Mouse (Mus musculus): Measurements from ENCODE around the gene Ubash3b. TPM values are rescaled to one million over a fixed set of nuclear protein-coding genes. Genes with fewer than 3 reads are reported as not detected.

The Ubash3b gene
- polyA plus RNA-seq, 1 experiment from 2014 or later: 5.2 TPM

GRCm38 (mm10) chr9:41044626-41045025 lies 116.9 kb downstream of the Ubash3b start:
- no peaks in the 10 kb centered on the region for H3K36me3 ChIP-seq (ENCODE audit: control insufficient read depth, insufficient read depth, low read length)

GRCm38 (mm10) chr9:41043641-41044040 lies 117.9 kb downstream of the Ubash3b start:
- ATAC-seq (ENCODE audit: low read depth): no peak
- no peaks in the 10 kb centered on the region for H3K4me1 ChIP-seq (replicated peaks; ENCODE audit: control insufficient read depth, insufficient read depth, low read length)
- H3K9ac ChIP-seq (ENCODE audit: low read length): no peak overlapping the region
- H3K27ac ChIP-seq (ENCODE audit: low read length): no peak overlapping the region
- no peaks in the 10 kb centered on the region for H3K27me3 ChIP-seq (ENCODE audit: control insufficient read depth, insufficient read depth, low read depth, low read length)
- H3K36me3 ChIP-seq (ENCODE audit: control insufficient read depth, insufficient read depth, low read length): no peaks in the 10 kb centered on the region
- 80% methylated on average over 5 of the region's 5 CpGs for WGBS
- H3K9me3 ChIP-seq (ENCODE audit: control insufficient read depth, low read length): no peaks in the 10 kb centered on the region
- no peak overlapping the region for H3K4me3 ChIP-seq (ENCODE audit: low read length)
- H3K4me2 ChIP-seq (ENCODE audit: low read depth, low read length): no peak overlapping the region

More at GRCm38 (mm10) chr9:41044626-41045025, 116.9 kb downstream of the Ubash3b start:
- WGBS: 7% methylated on average over 3 of the region's 3 CpGs
- Histone ChIP-seq H3K4me3 (ENCODE audit: low read length) (no peak overlapping the region), H3K9me3 (ENCODE audit: control insufficient read depth, low read length) (no peaks in the 10 kb centered on the region), H3K27me3 (ENCODE audit: control insufficient read depth, insufficient read depth, low read depth, low read length) (no peaks in the 10 kb centered on the region), H3K9ac (ENCODE audit: low read length) (no peak overlapping the region), H3K4me2 (ENCODE audit: low read depth, low read length) (no peak overlapping the region), H3K4me1 (replicated peaks; ENCODE audit: control insufficient read depth, insufficient read depth, low read length) (no peaks in the 10 kb centered on the region), H3K27ac (ENCODE audit: low read length) (no peak overlapping the region)
- no peak for ATAC-seq (ENCODE audit: low read depth)

GRCm38 (mm10) chr9:41041404-41041803 lies 120.1 kb downstream of the Ubash3b start:
- Histone ChIP-seq H3K9me3 (ENCODE audit: control insufficient read depth, low read length) (no peaks in the 10 kb centered on the region), H3K4me1 (replicated peaks; ENCODE audit: control insufficient read depth, insufficient read depth, low read length) (no peaks in the 10 kb centered on the region), H3K27ac (ENCODE audit: low read length) (no peak overlapping the region), H3K4me3 (ENCODE audit: low read length) (no peak overlapping the region), H3K36me3 (ENCODE audit: control insufficient read depth, insufficient read depth, low read length) (no peaks in the 10 kb centered on the region), H3K4me2 (ENCODE audit: low read depth, low read length) (no peak overlapping the region), H3K9ac (ENCODE audit: low read length) (no peak overlapping the region), H3K27me3 (ENCODE audit: control insufficient read depth, insufficient read depth, low read depth, low read length) (no peaks in the 10 kb centered on the region)
- 73% methylated on average over 3 of the region's 3 CpGs for WGBS
- ATAC-seq (ENCODE audit: low read depth): no peak

- Histone ChIP-seq H3K9me3 (ENCODE audit: control insufficient read depth, low read length) (no peaks in the 10 kb centered on the region), H3K27ac (ENCODE audit: low read length) (no peak overlapping the region), H3K9ac (ENCODE audit: low read length) (no peak overlapping the region), H3K4me3 (ENCODE audit: low read length) (no peak overlapping the region), H3K4me2 (ENCODE audit: low read depth, low read length) (no peak overlapping the region), H3K36me3 (ENCODE audit: control insufficient read depth, insufficient read depth, low read length) (no peaks in the 10 kb centered on the region), H3K4me1 (replicated peaks; ENCODE audit: control insufficient read depth, insufficient read depth, low read length) (no peaks in the 10 kb centered on the region), H3K27me3 (ENCODE audit: control insufficient read depth, insufficient read depth, low read depth, low read length) (no peaks in the 10 kb centered on the region)
- WGBS: 40% methylated on average over 9 of the region's 9 CpGs
- no peak for ATAC-seq (ENCODE audit: low read depth)
These were observed 123.3 kb downstream of the Ubash3b start for GRCm38 (mm10) chr9:41038150-41038664.

GRCm38 (mm10) chr9:41031590-41032489 lies 129.7 kb downstream of the Ubash3b start:
- Histone ChIP-seq H3K9ac (ENCODE audit: low read length) (no peak overlapping the region), H3K4me1 (replicated peaks; ENCODE audit: control insufficient read depth, insufficient read depth, low read length) (peaks cover 8% of the 10 kb centered on the region), H3K36me3 (ENCODE audit: control insufficient read depth, insufficient read depth, low read length) (no peaks in the 10 kb centered on the region), H3K4me3 (ENCODE audit: low read length) (no peak overlapping the region), H3K27me3 (ENCODE audit: control insufficient read depth, insufficient read depth, low read depth, low read length) (no peaks in the 10 kb centered on the region), H3K4me2 (ENCODE audit: low read depth, low read length) (peak overlapping the region; percentile 37), H3K27ac (ENCODE audit: low read length) (no peak overlapping the region), H3K9me3 (ENCODE audit: control insufficient read depth, low read length) (no peaks in the 10 kb centered on the region)
- 20% methylated on average over 18 of the region's 18 CpGs for WGBS
- ATAC-seq (ENCODE audit: low read depth): peak; percentile 62

- Histone ChIP-seq H3K4me2 (ENCODE audit: low read depth, low read length) (no peak overlapping the region), H3K27me3 (ENCODE audit: control insufficient read depth, insufficient read depth, low read depth, low read length) (no peaks in the 10 kb centered on the region), H3K9ac (ENCODE audit: low read length) (no peak overlapping the region), H3K9me3 (ENCODE audit: control insufficient read depth, low read length) (no peaks in the 10 kb centered on the region), H3K4me3 (ENCODE audit: low read length) (no peak overlapping the region), H3K27ac (ENCODE audit: low read length) (no peak overlapping the region), H3K36me3 (ENCODE audit: control insufficient read depth, insufficient read depth, low read length) (no peaks in the 10 kb centered on the region), H3K4me1 (replicated peaks; ENCODE audit: control insufficient read depth, insufficient read depth, low read length) (peaks cover 8% of the 10 kb centered on the region)
- whole genome bisulfite sequencing: 71% methylated on average over 6 of the region's 6 CpGs
- ATAC-seq (ENCODE audit: low read depth): no peak
These were observed 131.7 kb downstream of the Ubash3b start for GRCm38 (mm10) chr9:41029827-41030226.

GRCm38 (mm10) chr9:41028470-41028869 lies 133.0 kb downstream of the Ubash3b start:
- no peaks in the 10 kb centered on the region for H3K9me3 ChIP-seq (ENCODE audit: control insufficient read depth, low read length)
- no peak for ATAC-seq (ENCODE audit: low read depth)
- H3K4me1 ChIP-seq (replicated peaks; ENCODE audit: control insufficient read depth, insufficient read depth, low read length): peaks cover 8% of the 10 kb centered on the region
- 36% methylated on average over 5 of the region's 5 CpGs for WGBS
- 0 out of 2 replicates have a peak, but pooled peaks cover under 1% of the 10 kb centered on the region for H3K36me3 ChIP-seq (ENCODE audit: control insufficient read depth, insufficient read depth, low read length)
- H3K27ac ChIP-seq (ENCODE audit: low read length): no peak overlapping the region
- H3K4me3 ChIP-seq (ENCODE audit: low read length): no peak overlapping the region
- no peak overlapping the region for H3K4me2 ChIP-seq (ENCODE audit: low read depth, low read length)
- no peak overlapping the region for H3K9ac ChIP-seq (ENCODE audit: low read length)
- no peaks in the 10 kb centered on the region for H3K27me3 ChIP-seq (ENCODE audit: control insufficient read depth, insufficient read depth, low read depth, low read length)

GRCm38 (mm10) chr9:41021690-41022089 lies 139.8 kb downstream of the Ubash3b start:
- Histone ChIP-seq H3K9me3 (ENCODE audit: control insufficient read depth, low read length) (no peaks in the 10 kb centered on the region), H3K36me3 (ENCODE audit: control insufficient read depth, insufficient read depth, low read length) (0 out of 2 replicates have a peak, but pooled peaks cover 2% of the 10 kb centered on the region), H3K27me3 (ENCODE audit: control insufficient read depth, insufficient read depth, low read depth, low read length) (no peaks in the 10 kb centered on the region), H3K27ac (ENCODE audit: low read length) (no peak overlapping the region), H3K4me2 (ENCODE audit: low read depth, low read length) (no peak overlapping the region), H3K9ac (ENCODE audit: low read length) (no peak overlapping the region), H3K4me1 (replicated peaks; ENCODE audit: control insufficient read depth, insufficient read depth, low read length) (no peaks in the 10 kb centered on the region), H3K4me3 (ENCODE audit: low read length) (no peak overlapping the region)
- 64% methylated on average over 3 of the region's 3 CpGs for WGBS
- ATAC-seq (ENCODE audit: low read depth): no peak

- Histone ChIP-seq H3K4me2 (ENCODE audit: low read depth, low read length) (no peak overlapping the region), H3K36me3 (ENCODE audit: control insufficient read depth, insufficient read depth, low read length) (0 out of 2 replicates have a peak, but pooled peaks cover 2% of the 10 kb centered on the region), H3K27me3 (ENCODE audit: control insufficient read depth, insufficient read depth, low read depth, low read length) (no peaks in the 10 kb centered on the region), H3K9me3 (ENCODE audit: control insufficient read depth, low read length) (no peaks in the 10 kb centered on the region), H3K4me3 (ENCODE audit: low read length) (no peak overlapping the region), H3K9ac (ENCODE audit: low read length) (no peak overlapping the region), H3K4me1 (replicated peaks; ENCODE audit: control insufficient read depth, insufficient read depth, low read length) (no peaks in the 10 kb centered on the region), H3K27ac (ENCODE audit: low read length) (no peak overlapping the region)
- WGBS: 80% methylated on average over 3 of the region's 3 CpGs
- no peak for ATAC-seq (ENCODE audit: low read depth)
These were observed 141.0 kb downstream of the Ubash3b start for GRCm38 (mm10) chr9:41020486-41020885.

All from lung, embryonic 16.5 days (tissue).